Mouse (Mus musculus) kidney, postnatal 0 days (tissue): ENCODE results near the gene Zfp454. TPM values are rescaled to one million over a fixed set of nuclear protein-coding genes. Genes with fewer than 3 reads are reported as not detected.

Experiments used
- ATAC-seq: fragments of 200-750 bp; cut with Nextera tagmentation; replicated peaks from 2 replicates; pipeline ENCODE4 v1.8.0; 2017; ENCODE audit warnings: low read depth, moderate number of reproducible peaks, moderate TSS enrichment, moderate library complexity; ENCODE audit not compliant: low FRiP score
- DNase-seq: peaks from one replicate; pipeline ENCODE4 v3.0.0-alpha.2; 2016; ENCODE audit warnings: low spot score
- H3K27ac ChIP-seq: fragments of 300-500 bp; sonication (generic); 2 replicates; pipeline ENCODE4 v1.5.1; 2014; ENCODE audit warnings: mild to moderate bottlenecking
- H3K27me3 ChIP-seq: fragments of 300-500 bp; sonication (generic); 2 replicates; pipeline ENCODE4 v1.6.1; 2014; ENCODE audit warnings: low read length, mixed read lengths; ENCODE audit not compliant: insufficient read depth
- H3K36me3 ChIP-seq: fragments of 300-500 bp; sonication (generic); 2 replicates; pipeline ENCODE4 v1.6.1; 2014; ENCODE audit warnings: low read length, mixed read lengths; ENCODE audit not compliant: insufficient read depth
- H3K4me1 ChIP-seq: fragments of 300-500 bp; sonication (generic); replicated peaks from 2 replicates; pipeline ENCODE4 v1.6.1; 2014; ENCODE audit warnings: antibody characterized with exemption, low read length, mixed read lengths; ENCODE audit not compliant: insufficient read depth
- H3K4me2 ChIP-seq: fragments of 300-500 bp; sonication (generic); 2 replicates; pipeline ENCODE4 v1.6.1; 2014; ENCODE audit warnings: mild to moderate bottlenecking, low read length, moderate library complexity, mixed read lengths
- H3K4me3 ChIP-seq: fragments of 300-500 bp; sonication (generic); replicated peaks from 2 replicates; pipeline ENCODE4 v1.5.1; 2014; ENCODE audit warnings: low read depth, low read length
- H3K9ac ChIP-seq: fragments of 300-500 bp; sonication (generic); 2 replicates; pipeline ENCODE4 v1.6.1; 2014; ENCODE audit warnings: low read depth, low read length
- H3K9me3 ChIP-seq: fragments of 300-500 bp; sonication (generic); replicated peaks from 2 replicates; pipeline ENCODE4 v1.6.1; 2016; ENCODE audit warnings: low read length, inconsistent platforms, mixed read lengths
- CTCF ChIP-seq: IDR thresholded peaks from 2 replicates; pipeline ENCODE4 v1.5.1; 2016; ENCODE audit warnings: antibody characterized with exemption, low read depth, mild to moderate bottlenecking, moderate library complexity
- WGBS: fragments of 180-500 bp; shearing (Covaris S2); extraction: QIAGEN DNeasy Blood & Tissue Kit; methylation state at CpG from one replicate; pipeline ENCODE4 v1.1.7; 2014; 5-methylcytosine and 5-hydroxymethylcytosine counted together
- polyA plus RNA-seq: library from polyadenylated mRNA; unstranded; fragments of >200 nt; fragmentation: Nextera tagmentation; extraction: Ambion mirVana; gene quantifications from 2 replicates; pipeline ENCODE4 v1.2.1, GENCODE M21; 2015

Zfp454 gene
- polyA plus RNA-seq, 1 experiment from 2014 or later: 5.8 TPM

DNA sequence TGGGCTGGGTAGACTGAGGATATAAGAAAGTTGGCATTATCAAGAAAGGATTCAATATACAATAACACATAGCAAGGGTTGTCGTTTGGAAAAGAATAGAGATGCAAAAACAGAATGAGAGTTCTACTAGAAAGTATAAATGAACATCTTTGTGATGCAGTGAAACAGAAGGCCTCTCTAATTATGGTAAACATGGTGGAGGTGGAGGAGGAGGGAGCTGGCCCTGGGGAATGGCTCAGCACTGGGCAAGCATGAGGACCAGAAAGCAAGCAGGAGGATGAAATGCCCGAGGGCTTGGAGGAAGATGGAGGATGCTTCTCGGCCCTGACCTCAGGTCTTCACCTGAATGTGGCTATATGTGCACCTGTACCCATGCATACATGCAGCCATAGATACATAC, 27.0 kb upstream of the Zfp454 start:
- no peak for ATAC-seq
- H3K27ac ChIP-seq: no peak overlapping the region

DNA sequence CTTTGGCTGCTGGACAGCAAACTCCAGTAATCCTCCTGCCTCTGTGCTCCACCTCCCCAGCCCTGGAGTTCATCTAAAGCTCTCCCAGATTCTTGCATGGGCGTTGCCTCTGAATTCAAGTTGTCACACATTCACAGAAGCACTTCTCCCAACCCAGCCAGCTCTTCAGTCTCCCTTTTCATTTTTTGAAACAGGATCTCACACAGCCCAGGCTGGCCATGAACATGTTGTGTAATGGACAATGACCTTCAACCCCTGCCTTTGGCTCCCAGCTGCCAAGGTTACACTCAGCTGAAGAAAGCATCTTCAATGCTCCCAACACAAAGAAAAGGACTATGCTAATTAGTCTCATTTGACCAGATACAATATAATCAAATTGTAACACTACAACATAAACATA, 25.9 kb upstream of the Zfp454 start:
- 100% methylated on average over 1 of the region's 1 CpGs for WGBS
- Histone ChIP-seq H3K9me3 (no peaks in the 10 kb centered on the region), H3K9ac (no peak overlapping the region), H3K4me1 (no peaks in the 10 kb centered on the region), H3K36me3 (peaks cover 26% of the 10 kb centered on the region), H3K4me2 (no peak overlapping the region), H3K4me3 (no peak overlapping the region), H3K27ac (no peak overlapping the region), H3K27me3 (no peaks in the 10 kb centered on the region)
- no peak for DNase-seq
- no peak for TF ChIP-seq CTCF
- ATAC-seq: no peak

More for the DNA sequence above, 27.0 kb upstream of the Zfp454 start:
- no peak overlapping the region for H3K4me2 ChIP-seq
- H3K4me3 ChIP-seq: no peak overlapping the region
- no peaks in the 10 kb centered on the region for H3K9me3 ChIP-seq
- 92% methylated on average over 3 of the region's 3 CpGs for WGBS
- H3K9ac ChIP-seq: no peak overlapping the region
- H3K36me3 ChIP-seq: peaks cover 24% of the 10 kb centered on the region
- no peaks in the 10 kb centered on the region for H3K4me1 ChIP-seq
- no peak for TF ChIP-seq CTCF
- H3K27me3 ChIP-seq: no peaks in the 10 kb centered on the region
- DNase-seq: no peak

DNA sequence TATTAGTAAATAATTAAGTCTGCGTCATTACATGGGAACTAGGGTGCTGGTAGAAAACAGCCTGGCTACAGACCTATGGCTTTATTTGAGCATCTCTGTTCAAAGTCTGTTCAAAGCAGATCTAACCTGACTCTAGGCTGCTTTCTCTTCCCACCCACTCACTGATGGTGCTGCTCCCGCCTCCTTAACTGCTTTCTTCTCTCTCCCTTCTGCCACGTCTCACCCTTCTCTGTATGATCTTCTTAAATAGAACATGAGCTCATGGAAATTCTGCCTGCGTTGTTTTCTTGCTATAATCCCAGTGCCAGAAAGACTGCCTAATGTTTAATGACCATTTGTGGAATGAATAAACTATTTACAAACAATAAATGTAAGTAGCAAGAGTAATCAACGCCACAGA, 20.7 kb upstream of the Zfp454 start:
- H3K9ac ChIP-seq: no peak overlapping the region
- 83% methylated on average over 5 of the region's 5 CpGs for WGBS
- no peak overlapping the region for H3K4me2 ChIP-seq
- H3K4me1 ChIP-seq: no peaks in the 10 kb centered on the region
- TF ChIP-seq CTCF: no peak
- DNase-seq (no peak), ATAC-seq (no peak)
- no peak overlapping the region for H3K27ac ChIP-seq
- peaks cover 13% of the 10 kb centered on the region; the same call in 1 of the 2 replicates for H3K9me3 ChIP-seq
- no peaks in the 10 kb centered on the region for H3K27me3 ChIP-seq
- H3K36me3 ChIP-seq: peaks cover 68% of the 10 kb centered on the region
- no peak overlapping the region for H3K4me3 ChIP-seq

DNA sequence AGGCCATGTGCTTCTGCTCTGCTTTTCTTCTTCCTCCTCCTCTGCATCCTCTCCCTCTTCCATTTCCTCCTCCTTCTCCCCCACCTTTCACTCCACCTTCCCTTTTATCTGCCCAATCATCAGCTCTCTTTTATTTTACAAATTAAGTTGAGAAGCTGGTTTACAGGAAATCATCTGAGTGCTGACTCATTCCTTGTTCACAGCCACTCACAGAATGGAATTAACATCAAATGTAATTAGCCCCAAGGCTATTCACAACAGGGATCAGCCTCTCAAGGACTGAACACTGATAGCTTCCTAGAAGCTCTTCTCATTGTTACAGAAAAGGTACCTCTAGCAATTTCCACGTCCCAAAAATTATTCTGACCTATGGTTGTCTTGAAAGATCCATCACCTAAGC, 9.9 kb upstream of the Zfp454 start:
- TF ChIP-seq CTCF: no peak
- Histone ChIP-seq H3K36me3 (peaks cover 18% of the 10 kb centered on the region), H3K27ac (no peak overlapping the region), H3K4me2 (no peak overlapping the region), H3K27me3 (no peaks in the 10 kb centered on the region), H3K9ac (no peak overlapping the region), H3K9me3 (peaks cover 29% of the 10 kb centered on the region), H3K4me3 (no peak overlapping the region), H3K4me1 (no peaks in the 10 kb centered on the region)
- DNase-seq (no peak), ATAC-seq (no peak)
- WGBS: 72% methylated on average over 1 of the region's 1 CpGs

DNA sequence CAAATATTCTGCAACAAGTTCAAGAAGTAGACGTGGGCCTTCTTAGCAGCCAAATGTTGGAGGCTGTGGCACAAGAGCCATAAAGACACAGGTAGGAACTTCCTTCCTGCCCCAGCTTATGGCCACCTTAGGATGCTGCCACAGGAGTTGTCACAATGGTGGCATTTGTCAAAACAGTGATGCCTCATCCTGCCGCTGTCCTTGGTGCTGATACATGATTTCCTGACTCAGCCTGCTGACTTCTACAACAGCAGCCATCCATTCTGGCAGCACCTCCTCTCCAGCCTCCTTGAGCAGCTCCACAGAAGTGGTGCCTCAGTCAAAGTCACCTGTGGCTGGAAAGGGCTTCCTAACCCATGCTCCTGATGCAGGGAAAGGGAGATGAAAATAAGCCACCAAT, 5.0 kb upstream of the Zfp454 start:
- no peak overlapping the region for H3K4me2 ChIP-seq
- TF ChIP-seq CTCF: no peak
- ATAC-seq (no peak), DNase-seq (no peak)
- 62% methylated on average over 2 of the region's 2 CpGs for WGBS
- no peaks in the 10 kb centered on the region for H3K9me3 ChIP-seq
- no peak overlapping the region for H3K9ac ChIP-seq
- H3K27me3 ChIP-seq: no peaks in the 10 kb centered on the region
- H3K27ac ChIP-seq: no peak overlapping the region
- H3K36me3 ChIP-seq: no peaks in the 10 kb centered on the region
- H3K4me1 ChIP-seq: no peaks in the 10 kb centered on the region
- H3K4me3 ChIP-seq: no peak overlapping the region

DNA sequence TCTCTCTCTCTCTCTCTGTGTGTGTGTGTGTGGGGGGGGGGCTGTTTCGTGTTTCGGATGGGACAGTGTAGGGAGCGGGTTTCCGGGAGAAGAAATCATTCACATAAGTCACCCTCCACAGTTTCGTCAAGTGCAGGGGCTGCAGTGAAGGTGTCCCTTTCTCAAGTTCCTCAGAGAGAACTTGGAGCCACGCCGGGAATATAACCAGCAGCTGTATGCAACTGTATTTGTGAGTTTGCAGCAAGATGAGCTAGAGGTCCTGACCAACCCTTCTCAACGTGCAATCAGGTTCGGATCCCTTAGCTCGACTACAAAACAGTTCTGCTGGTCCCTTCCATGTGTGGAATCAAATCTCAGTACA, 538 bp downstream of the Zfp454 start:
- 0 out of 2 replicates have a peak, but pooled peaks cover 6% of the 10 kb centered on the region for H3K4me1 ChIP-seq
- peaks cover 12% of the 10 kb centered on the region; the same call in 1 of the 2 replicates for H3K36me3 ChIP-seq
- no peak for DNase-seq
- peak overlapping the region; percentile 57 for H3K9ac ChIP-seq
- H3K27ac ChIP-seq: peak overlapping the region; percentile 47; the same call in 1 of the 2 replicates
- 7% methylated on average over 10 of the region's 10 CpGs for WGBS
- TF ChIP-seq CTCF: no peak
- H3K4me2 ChIP-seq: peak overlapping the region; percentile 76
- ATAC-seq: peak; percentile 38; the same call in 1 of the 2 replicates
- peak overlapping the region; percentile 37 for H3K4me3 ChIP-seq
- no peaks in the 10 kb centered on the region for H3K27me3 ChIP-seq
- H3K9me3 ChIP-seq: no peaks in the 10 kb centered on the region
